ENCODE assay signal across 7 mouse cellular contexts in the genomic region with DNA sequence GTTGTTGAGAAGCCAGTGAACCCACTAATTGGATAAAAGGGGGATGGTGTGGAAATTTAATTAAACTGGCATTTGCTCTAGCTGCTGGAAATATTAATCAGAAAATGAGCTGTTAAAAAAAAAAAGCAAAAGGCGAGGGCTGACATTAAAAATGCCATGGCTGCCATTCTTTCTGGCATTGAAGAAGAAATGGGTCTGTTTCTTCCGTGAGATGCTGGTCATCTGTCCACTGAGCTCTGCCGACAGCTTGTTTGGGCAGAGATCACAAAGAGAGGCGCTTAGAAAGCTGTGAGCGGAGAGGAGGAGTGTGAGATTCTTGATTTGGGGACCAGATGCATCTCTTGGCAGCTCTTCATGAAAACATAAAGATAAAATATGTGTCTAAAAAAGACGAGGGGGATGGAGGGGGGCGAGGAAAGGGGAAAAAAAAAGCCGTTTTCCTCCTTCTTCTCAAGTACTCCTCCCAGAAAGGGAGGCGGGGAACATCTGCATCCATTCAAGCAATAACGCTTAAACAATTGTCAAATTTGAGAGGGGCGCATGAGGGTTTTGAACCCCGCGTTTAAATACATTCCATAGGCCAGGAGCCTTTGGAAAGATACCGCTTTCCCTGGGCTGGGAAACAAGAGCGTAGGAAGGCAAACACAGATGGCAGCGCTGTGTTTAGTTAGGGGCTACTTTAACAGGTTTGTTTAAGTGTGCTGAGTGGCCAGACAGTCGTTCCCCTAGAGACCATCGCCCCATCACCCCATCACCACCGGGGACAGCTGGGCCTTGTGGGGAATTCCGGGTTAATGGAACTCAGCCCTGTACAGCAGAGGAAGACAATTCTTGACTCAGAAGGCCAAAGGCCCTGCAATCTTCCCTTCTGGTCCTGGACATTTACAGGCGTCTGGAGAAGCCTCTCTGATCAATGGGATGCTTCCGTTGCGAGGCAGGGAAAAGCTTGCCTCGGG.
A peak's percentile ranks its signal among the peaks of the same experiment; 100 is the strongest.
DNase-seq lines count a peak whose midpoint lies in the region; ATAC-seq lines count a peak whose summit lies in the region.

No protein-coding gene starts in this region.

- no peak for ATAC-seq in hindbrain, embryonic 13.5 days (ENCODE audit: low FRiP score)
- ATAC-seq in midbrain, embryonic 13.5 days = no peak

- no peak overlapping the region for H3K4me3 ChIP-seq in hindbrain, embryonic 13.5 days
- H3K4me3 ChIP-seq in midbrain, embryonic 13.5 days (replicated peaks) = no peak overlapping the region

- H3K9ac ChIP-seq in hindbrain, embryonic 13.5 days = no peak overlapping the region
- no peak overlapping the region for H3K9ac ChIP-seq in midbrain, embryonic 13.5 days (replicated peaks)

- H3K27me3 ChIP-seq in hindbrain, embryonic 13.5 days = no peaks in the 10 kb centered on the region
- H3K27me3 ChIP-seq in midbrain, embryonic 13.5 days = no peaks in the 10 kb centered on the region

- WGBS in hindbrain, embryonic 13.5 days = 65% methylated on average over 24 of the region's 24 CpGs
- 61% methylated on average over 24 of the region's 24 CpGs for WGBS in midbrain, embryonic 13.5 days

- peak; percentile 82 for DNase-seq in brain, adult 2 months (ENCODE audit: low read depth, low spot score)
- peak; percentile 22 for DNase-seq in embryo, embryonic 9.5 days (ENCODE audit: extremely low spot score)
- DNase-seq in thymus, adult 18-20 months = no peak
- DNase-seq in adrenal gland, postnatal 36 days = no peak
- no peak for DNase-seq in adrenal gland, postnatal 25 days

- no peaks in the 10 kb centered on the region for H3K9me3 ChIP-seq in hindbrain, embryonic 13.5 days
- no peaks in the 10 kb centered on the region for H3K9me3 ChIP-seq in midbrain, embryonic 13.5 days

- peak overlapping the region; percentile 72; the same call in 1 of the 2 replicates for H3K27ac ChIP-seq in hindbrain, embryonic 13.5 days
- H3K27ac ChIP-seq in midbrain, embryonic 13.5 days = peak overlapping the region; percentile 64; the same call in 1 of the 2 replicates

- no peaks in the 10 kb centered on the region for H3K36me3 ChIP-seq in hindbrain, embryonic 13.5 days
- no peaks in the 10 kb centered on the region for H3K36me3 ChIP-seq in midbrain, embryonic 13.5 days

- peaks cover 16% of the 10 kb centered on the region for H3K4me1 ChIP-seq in hindbrain, embryonic 13.5 days (replicated peaks)
- peaks cover 15% of the 10 kb centered on the region; the same call in 1 of the 2 replicates for H3K4me1 ChIP-seq in midbrain, embryonic 13.5 days (replicated peaks)

- no peak overlapping the region for H3K4me2 ChIP-seq in hindbrain, embryonic 13.5 days
- H3K4me2 ChIP-seq in midbrain, embryonic 13.5 days (replicated peaks) = no peak overlapping the region

Comparison
In these comparisons a context has a peak if more than half of its experiments do, and no peak if none do; other contexts are left out.
1. DNase-seq: peak in brain, adult 2 months (single experiment) and embryo, embryonic 9.5 days (single experiment); none in thymus, adult 18-20 months (0 of 2), adrenal gland, postnatal 36 days (0 of 2) and adrenal gland, postnatal 25 days (single experiment).